Mouse (Mus musculus): ENCODE results near the gene Prss8. TPM values are rescaled to one million over a fixed set of nuclear protein-coding genes. Genes with fewer than 3 reads are reported as not detected.

The Prss8 gene
- polyA plus RNA-seq, 1 experiment from 2014 or later = 3.4 TPM

- no peak for DNase-seq (ENCODE audit: low spot score)
- H3K27ac ChIP-seq (ENCODE audit: low read depth, low read length) = no peak overlapping the region
- H3K4me1 ChIP-seq (replicated peaks; ENCODE audit: control insufficient read depth, insufficient read depth, low read length) = no peaks in the 10 kb centered on the region
- H3K4me3 ChIP-seq (ENCODE audit: low read depth, low read length) = no peak overlapping the region
- WGBS = 91% methylated on average over 5 of the region's 5 CpGs
- H3K27me3 ChIP-seq (ENCODE audit: control insufficient read depth, insufficient read depth, low read length) = peaks cover 3% of the 10 kb centered on the region
- H3K9ac ChIP-seq (ENCODE audit: low read depth, low read length) = no peak overlapping the region
- H3K9me3 ChIP-seq (ENCODE audit: control insufficient read depth, low read length) = no peaks in the 10 kb centered on the region
- no peak for ATAC-seq (ENCODE audit: low FRiP score)
- no peaks in the 10 kb centered on the region for H3K36me3 ChIP-seq (ENCODE audit: control insufficient read depth, insufficient read depth, low read length)
- no peak overlapping the region for H3K4me2 ChIP-seq (replicated peaks; ENCODE audit: low read depth, low read length)
Observed at GRCm38 (mm10) chr7:127923714-127924113, 6.2 kb downstream of the Prss8 start.

- ATAC-seq (ENCODE audit: low FRiP score) (no peak), DNase-seq (ENCODE audit: low spot score) (no peak)
- no peaks in the 10 kb centered on the region for H3K27me3 ChIP-seq (ENCODE audit: control insufficient read depth, insufficient read depth, low read length)
- no peak overlapping the region for H3K27ac ChIP-seq (ENCODE audit: low read depth, low read length)
- no peaks in the 10 kb centered on the region for H3K9me3 ChIP-seq (ENCODE audit: control insufficient read depth, low read length)
- no peaks in the 10 kb centered on the region for H3K4me1 ChIP-seq (replicated peaks; ENCODE audit: control insufficient read depth, insufficient read depth, low read length)
- no peak overlapping the region for H3K9ac ChIP-seq (ENCODE audit: low read depth, low read length)
- H3K4me3 ChIP-seq (ENCODE audit: low read depth, low read length) = no peak overlapping the region
- no peak overlapping the region for H3K4me2 ChIP-seq (replicated peaks; ENCODE audit: low read depth, low read length)
- 86% methylated on average over 6 of the region's 6 CpGs for WGBS
- no peaks in the 10 kb centered on the region for H3K36me3 ChIP-seq (ENCODE audit: control insufficient read depth, insufficient read depth, low read length)
Observed at GRCm38 (mm10) chr7:127922451-127923275, 7.2 kb downstream of the Prss8 start.

- WGBS = 58% methylated on average over 7 of the region's 8 CpGs
- peak; percentile 27 for DNase-seq (ENCODE audit: low spot score)
Observed at GRCm38 (mm10) chr7:127921516-127921915, 8.4 kb downstream of the Prss8 start.

GRCm38 (mm10) chr7:127919290-127919689 lies 10.6 kb downstream of the Prss8 start:
- Histone ChIP-seq H3K4me3 (ENCODE audit: low read depth, low read length) (no peak overlapping the region), H3K36me3 (ENCODE audit: control insufficient read depth, insufficient read depth, low read length) (no peaks in the 10 kb centered on the region), H3K9me3 (ENCODE audit: control insufficient read depth, low read length) (no peaks in the 10 kb centered on the region), H3K4me1 (replicated peaks; ENCODE audit: control insufficient read depth, insufficient read depth, low read length) (no peaks in the 10 kb centered on the region), H3K27ac (ENCODE audit: low read depth, low read length) (no peak overlapping the region), H3K27me3 (ENCODE audit: control insufficient read depth, insufficient read depth, low read length) (no peaks in the 10 kb centered on the region), H3K4me2 (replicated peaks; ENCODE audit: low read depth, low read length) (no peak overlapping the region), H3K9ac (ENCODE audit: low read depth, low read length) (no peak overlapping the region)
- WGBS = 80% methylated on average over 7 of the region's 7 CpGs
- ATAC-seq (ENCODE audit: low FRiP score) = no peak
- DNase-seq (ENCODE audit: low spot score) = peak; percentile 39

More at GRCm38 (mm10) chr7:127921516-127921915, 8.4 kb downstream of the Prss8 start:
- no peak for ATAC-seq (ENCODE audit: low FRiP score)
- H3K27me3 ChIP-seq (ENCODE audit: control insufficient read depth, insufficient read depth, low read length) = no peaks in the 10 kb centered on the region
- H3K4me2 ChIP-seq (replicated peaks; ENCODE audit: low read depth, low read length) = no peak overlapping the region
- H3K9ac ChIP-seq (ENCODE audit: low read depth, low read length) = no peak overlapping the region
- no peak overlapping the region for H3K27ac ChIP-seq (ENCODE audit: low read depth, low read length)
- H3K36me3 ChIP-seq (ENCODE audit: control insufficient read depth, insufficient read depth, low read length) = no peaks in the 10 kb centered on the region
- no peak overlapping the region for H3K4me3 ChIP-seq (ENCODE audit: low read depth, low read length)
- no peaks in the 10 kb centered on the region for H3K4me1 ChIP-seq (replicated peaks; ENCODE audit: control insufficient read depth, insufficient read depth, low read length)
- H3K9me3 ChIP-seq (ENCODE audit: control insufficient read depth, low read length) = no peaks in the 10 kb centered on the region

GRCm38 (mm10) chr7:127918203-127918602 lies 11.7 kb downstream of the Prss8 start:
- H3K4me3 ChIP-seq (ENCODE audit: low read depth, low read length) = no peak overlapping the region
- H3K27me3 ChIP-seq (ENCODE audit: control insufficient read depth, insufficient read depth, low read length) = no peaks in the 10 kb centered on the region
- H3K9ac ChIP-seq (ENCODE audit: low read depth, low read length) = no peak overlapping the region
- H3K36me3 ChIP-seq (ENCODE audit: control insufficient read depth, insufficient read depth, low read length) = no peaks in the 10 kb centered on the region
- no peaks in the 10 kb centered on the region for H3K4me1 ChIP-seq (replicated peaks; ENCODE audit: control insufficient read depth, insufficient read depth, low read length)
- no peak overlapping the region for H3K27ac ChIP-seq (ENCODE audit: low read depth, low read length)
- DNase-seq (ENCODE audit: low spot score) = peak; percentile 49
- 53% methylated on average over 3 of the region's 3 CpGs for WGBS
- no peak for ATAC-seq (ENCODE audit: low FRiP score)
- H3K9me3 ChIP-seq (ENCODE audit: control insufficient read depth, low read length) = no peaks in the 10 kb centered on the region
- no peak overlapping the region for H3K4me2 ChIP-seq (replicated peaks; ENCODE audit: low read depth, low read length)

- Histone ChIP-seq H3K4me2 (replicated peaks; ENCODE audit: low read depth, low read length) (no peak overlapping the region), H3K36me3 (ENCODE audit: control insufficient read depth, insufficient read depth, low read length) (no peaks in the 10 kb centered on the region), H3K27me3 (ENCODE audit: control insufficient read depth, insufficient read depth, low read length) (no peaks in the 10 kb centered on the region), H3K4me3 (ENCODE audit: low read depth, low read length) (no peak overlapping the region), H3K9me3 (ENCODE audit: control insufficient read depth, low read length) (no peaks in the 10 kb centered on the region), H3K27ac (ENCODE audit: low read depth, low read length) (no peak overlapping the region), H3K4me1 (replicated peaks; ENCODE audit: control insufficient read depth, insufficient read depth, low read length) (no peaks in the 10 kb centered on the region), H3K9ac (ENCODE audit: low read depth, low read length) (no peak overlapping the region)
- DNase-seq (ENCODE audit: low spot score) = no peak
- no peak for ATAC-seq (ENCODE audit: low FRiP score)
- 95% methylated on average over 12 of the region's 12 CpGs for WGBS
Observed at GRCm38 (mm10) chr7:127915293-127915692, 14.6 kb downstream of the Prss8 start.

GRCm38 (mm10) chr7:127912938-127913337 lies 17.0 kb downstream of the Prss8 start:
- WGBS = 30% methylated on average over 4 of the region's 4 CpGs
- Histone ChIP-seq H3K4me2 (replicated peaks; ENCODE audit: low read depth, low read length) (peak overlapping the region; percentile 70), H3K4me3 (ENCODE audit: low read depth, low read length) (peak overlapping the region; percentile 97), H3K4me1 (replicated peaks; ENCODE audit: control insufficient read depth, insufficient read depth, low read length) (no peaks in the 10 kb centered on the region), H3K36me3 (ENCODE audit: control insufficient read depth, insufficient read depth, low read length) (0 out of 2 replicates have a peak, but pooled peaks cover 2% of the 10 kb centered on the region), H3K27ac (ENCODE audit: low read depth, low read length) (no peak overlapping the region), H3K9ac (ENCODE audit: low read depth, low read length) (peak overlapping the region; percentile 85), H3K9me3 (ENCODE audit: control insufficient read depth, low read length) (no peaks in the 10 kb centered on the region), H3K27me3 (ENCODE audit: control insufficient read depth, insufficient read depth, low read length) (no peaks in the 10 kb centered on the region)
- DNase-seq (ENCODE audit: low spot score) (no peak), ATAC-seq (ENCODE audit: low FRiP score) (no peak)

- Histone ChIP-seq H3K36me3 (ENCODE audit: control insufficient read depth, insufficient read depth, low read length) (0 out of 2 replicates have a peak, but pooled peaks cover 4% of the 10 kb centered on the region), H3K4me1 (replicated peaks; ENCODE audit: control insufficient read depth, insufficient read depth, low read length) (no peaks in the 10 kb centered on the region)
- WGBS = 2% methylated on average over 40 of the region's 40 CpGs
Observed at GRCm38 (mm10) chr7:127912190-127912871, 17.6 kb downstream of the Prss8 start, which contains the start of gene Kat8. Gene Kat8 (plus strand): TSS chr7:127912516.

More at GRCm38 (mm10) chr7:127912190-127912871, 17.6 kb downstream of the Prss8 start, which contains the start of gene Kat8:
- peak within 1 kb of the TSS; percentile 70 for H3K4me2 ChIP-seq (replicated peaks; ENCODE audit: low read depth, low read length)
- H3K27ac ChIP-seq (ENCODE audit: low read depth, low read length) = peak within 1 kb of the TSS; percentile 43; the same call in 1 of the 2 replicates
- peak within 1 kb of the TSS; percentile 85 for H3K9ac ChIP-seq (ENCODE audit: low read depth, low read length)
- H3K4me3 ChIP-seq (ENCODE audit: low read depth, low read length) = peak within 1 kb of the TSS; percentile 97
- H3K9me3 ChIP-seq (ENCODE audit: control insufficient read depth, low read length) = no peaks in the 10 kb centered on the region
- peak; percentile 92 for ATAC-seq (ENCODE audit: low FRiP score)
- H3K27me3 ChIP-seq (ENCODE audit: control insufficient read depth, insufficient read depth, low read length) = no peaks in the 10 kb centered on the region
- peak; percentile 92 for DNase-seq (ENCODE audit: low spot score)
